Mouse (Mus musculus) forebrain, embryonic 12.5 days (tissue): ENCODE data around the gene Nfib. TPM values are rescaled to one million over a fixed set of nuclear protein-coding genes. Genes with fewer than 3 reads are reported as not detected.

Experiments
- ATAC-seq: fragments of 200-750 bp; cut with Nextera tagmentation; 2 replicates; pipeline ENCODE4 v1.8.0; 2017; ENCODE audit warnings: moderate TSS enrichment; ENCODE audit not compliant: low FRiP score
- H3K27ac ChIP-seq: fragments of 300-500 bp; sonication (generic); 2 replicates; pipeline ENCODE4 v1.5.1; 2016; ENCODE audit warnings: mild to moderate bottlenecking
- H3K27me3 ChIP-seq: fragments of 300-500 bp; sonication (generic); 2 replicates; pipeline ENCODE4 v1.6.1; 2016; ENCODE audit warnings: mild to moderate bottlenecking
- H3K36me3 ChIP-seq: fragments of 300-500 bp; sonication (generic); replicated peaks from 2 replicates; pipeline ENCODE4 v1.6.1; 2016; ENCODE audit warnings: mild to moderate bottlenecking
- H3K4me1 ChIP-seq: fragments of 300-500 bp; sonication (generic); 2 replicates; pipeline ENCODE4 v1.6.1; 2016
- H3K4me2 ChIP-seq: fragments of 300-500 bp; sonication (generic); 2 replicates; pipeline ENCODE4 v1.6.1; 2016; ENCODE audit warnings: mild to moderate bottlenecking, moderate library complexity
- H3K4me3 ChIP-seq: fragments of 300-500 bp; sonication (generic); replicated peaks from 2 replicates; pipeline ENCODE4 v1.5.1; 2016; ENCODE audit warnings: mild to moderate bottlenecking
- H3K9ac ChIP-seq: fragments of 300-500 bp; sonication (generic); 2 replicates; pipeline ENCODE4 v1.6.1; 2016; ENCODE audit warnings: mild to moderate bottlenecking
- H3K9me3 ChIP-seq: fragments of 300-500 bp; sonication (generic); 2 replicates; pipeline ENCODE4 v1.6.1; 2016
- WGBS: fragments of 180-500 bp; shearing (Covaris S2); methylation state at CpG from one replicate; pipeline ENCODE4 v1.1.7; 2016; 5-methylcytosine and 5-hydroxymethylcytosine counted together
- polyA plus RNA-seq: library from polyadenylated mRNA; unstranded; fragments of >200 nt; fragmentation: Nextera tagmentation; extraction: Ambion mirVana; gene quantifications from 2 replicates; pipeline ENCODE4 v1.2.1, GENCODE M21; 2016

Nfib gene
- polyA plus RNA-seq, 1 experiment from 2014 or later = 103 TPM

- Histone ChIP-seq H3K4me3 (no peak overlapping the region), H3K36me3 (no peaks in the 10 kb centered on the region), H3K9ac (peak overlapping the region; percentile 51), H3K4me2 (peak overlapping the region; percentile 31), H3K27me3 (peaks cover 28% of the 10 kb centered on the region), H3K4me1 (peaks cover 48% of the 10 kb centered on the region), H3K27ac (peak overlapping the region; percentile 97), H3K9me3 (no peaks in the 10 kb centered on the region)
- ATAC-seq = 0 out of 2 replicates have a peak, but pooled peaks have one; percentile 9
- 45% methylated on average over 5 of the region's 5 CpGs for WGBS
These were observed 173.6 kb downstream of the Nfib start for GRCm38 (mm10) chr4:82531977-82532376.

GRCm38 (mm10) chr4:82530875-82531353, 174.6 kb downstream of the Nfib start:
- Histone ChIP-seq H3K9ac (no peak overlapping the region), H3K4me1 (peaks cover 37% of the 10 kb centered on the region), H3K36me3 (no peaks in the 10 kb centered on the region), H3K27ac (peak overlapping the region; percentile 97), H3K27me3 (peaks cover 19% of the 10 kb centered on the region), H3K4me3 (no peak overlapping the region), H3K4me2 (no peak overlapping the region), H3K9me3 (no peaks in the 10 kb centered on the region)
- no peak for ATAC-seq
- 81% methylated on average over 3 of the region's 3 CpGs for WGBS

DNA sequence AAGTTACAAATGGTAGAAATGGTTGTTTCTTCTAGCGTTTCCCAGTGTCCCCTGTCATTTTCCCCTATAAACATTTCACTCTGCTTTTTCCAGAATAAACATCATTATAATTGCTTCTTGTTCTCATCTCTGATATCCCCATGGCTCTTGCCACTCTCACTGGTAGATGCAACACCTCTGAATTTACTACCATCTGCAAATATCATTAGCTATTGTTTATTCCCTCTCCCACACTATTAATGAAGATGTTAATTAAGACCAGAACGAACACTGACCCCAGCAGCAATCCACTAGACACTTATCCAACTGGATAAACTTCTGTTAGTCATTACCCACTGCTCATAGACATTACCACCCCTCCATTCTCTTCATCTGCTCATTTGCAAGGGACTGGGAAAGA, 176.6 kb downstream of the Nfib start:
- Histone ChIP-seq H3K4me3 (no peak overlapping the region), H3K27ac (no peak overlapping the region), H3K9me3 (no peaks in the 10 kb centered on the region)

DNA sequence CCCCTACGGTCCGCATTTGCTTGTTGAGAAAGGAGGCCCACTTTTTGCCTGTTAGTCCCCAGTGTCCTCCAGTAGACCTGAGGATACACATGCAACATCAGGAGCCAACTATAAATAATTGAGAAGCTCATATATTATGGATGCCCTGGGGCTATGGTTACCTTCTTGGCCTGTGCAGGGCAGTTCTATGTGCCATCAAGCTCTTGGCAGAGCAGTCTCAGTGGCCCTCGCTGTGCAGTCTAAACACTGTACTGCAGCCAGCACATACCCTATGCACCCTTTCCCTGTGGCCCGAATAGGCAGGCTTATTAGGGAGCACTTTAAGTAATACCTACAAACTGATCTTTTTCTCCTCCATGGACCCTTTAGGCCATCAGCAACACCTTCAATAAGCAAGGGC, 185.6 kb downstream of the Nfib start:
- WGBS = 93% methylated on average over 4 of the region's 4 CpGs
- no peak for ATAC-seq
- no peaks in the 10 kb centered on the region for H3K9me3 ChIP-seq
- no peaks in the 10 kb centered on the region for H3K27me3 ChIP-seq
- H3K27ac ChIP-seq = no peak overlapping the region
- H3K9ac ChIP-seq = no peak overlapping the region
- no peak overlapping the region for H3K4me3 ChIP-seq
- H3K4me2 ChIP-seq = no peak overlapping the region
- H3K4me1 ChIP-seq = no peaks in the 10 kb centered on the region; the same call in 1 of the 2 replicates
- H3K36me3 ChIP-seq = no peaks in the 10 kb centered on the region

More for the DNA sequence above, 176.6 kb downstream of the Nfib start:
- 58% methylated on average over 2 of the region's 2 CpGs for WGBS
- Histone ChIP-seq H3K4me1 (peaks cover 31% of the 10 kb centered on the region), H3K36me3 (no peaks in the 10 kb centered on the region), H3K27me3 (0 out of 2 replicates have a peak, but pooled peaks cover 2% of the 10 kb centered on the region), H3K4me2 (no peak overlapping the region), H3K9ac (no peak overlapping the region)
- no peak for ATAC-seq

- no peak overlapping the region for H3K27ac ChIP-seq
- no peak overlapping the region for H3K9ac ChIP-seq
- H3K4me2 ChIP-seq = no peak overlapping the region
- no peaks in the 10 kb centered on the region for H3K36me3 ChIP-seq
- H3K27me3 ChIP-seq = no peaks in the 10 kb centered on the region
- H3K9me3 ChIP-seq = no peaks in the 10 kb centered on the region
- 50% methylated on average over 1 of the region's 1 CpGs for WGBS
- H3K4me3 ChIP-seq = no peak overlapping the region
- ATAC-seq = no peak
- no peaks in the 10 kb centered on the region; the same call in 1 of the 2 replicates for H3K4me1 ChIP-seq
These were observed 187.4 kb downstream of the Nfib start for GRCm38 (mm10) chr4:82518132-82518531.

- Histone ChIP-seq H3K27me3 (no peaks in the 10 kb centered on the region), H3K9me3 (no peaks in the 10 kb centered on the region), H3K36me3 (no peaks in the 10 kb centered on the region), H3K4me2 (no peak overlapping the region), H3K9ac (no peak overlapping the region), H3K4me3 (no peak overlapping the region), H3K27ac (no peak overlapping the region), H3K4me1 (peaks cover 4% of the 10 kb centered on the region)
- no peak for ATAC-seq
- WGBS = 83% methylated on average over 7 of the region's 7 CpGs
These were observed 188.2 kb downstream of the Nfib start for GRCm38 (mm10) chr4:82517311-82517710.

- no peak overlapping the region for H3K27ac ChIP-seq
- H3K36me3 ChIP-seq = no peaks in the 10 kb centered on the region
- H3K4me1 ChIP-seq = peaks cover 14% of the 10 kb centered on the region
- no peaks in the 10 kb centered on the region for H3K27me3 ChIP-seq
- H3K9me3 ChIP-seq = no peaks in the 10 kb centered on the region
- WGBS = 84% methylated on average over 6 of the region's 6 CpGs
- no peak overlapping the region for H3K4me3 ChIP-seq
- no peak overlapping the region for H3K9ac ChIP-seq
- no peak for ATAC-seq
- H3K4me2 ChIP-seq = no peak overlapping the region
These were observed 189.2 kb downstream of the Nfib start for GRCm38 (mm10) chr4:82516211-82516795.

DNA sequence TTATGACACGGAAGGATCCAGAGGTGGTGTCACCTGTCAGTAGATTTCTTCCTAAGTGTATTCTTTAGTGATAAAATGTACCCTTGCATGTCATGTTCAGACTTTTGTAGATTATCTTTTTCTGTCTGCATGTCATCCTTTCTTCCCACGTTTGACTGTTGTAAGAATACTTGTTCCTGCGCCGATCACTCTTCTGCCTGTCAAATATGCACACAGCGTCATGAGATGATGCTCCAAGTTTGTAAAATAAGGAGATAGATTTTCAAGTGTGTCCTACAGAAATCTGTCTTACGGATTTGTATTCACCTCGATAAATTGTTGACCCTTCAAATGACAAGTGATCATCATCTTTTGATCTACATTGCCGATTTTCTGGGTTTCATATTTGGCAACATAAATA, 190.6 kb downstream of the Nfib start:
- Histone ChIP-seq H3K4me2 (no peak overlapping the region), H3K4me1 (peaks cover 24% of the 10 kb centered on the region), H3K9me3 (no peaks in the 10 kb centered on the region), H3K4me3 (no peak overlapping the region), H3K36me3 (no peaks in the 10 kb centered on the region), H3K9ac (no peak overlapping the region), H3K27ac (no peak overlapping the region), H3K27me3 (no peaks in the 10 kb centered on the region)
- WGBS = 87% methylated on average over 8 of the region's 8 CpGs
- no peak for ATAC-seq

GRCm38 (mm10) chr4:82514373-82514772, 191.2 kb downstream of the Nfib start:
- no peak for ATAC-seq
- H3K9ac ChIP-seq = no peak overlapping the region; the same call in 1 of the 2 replicates
- no peaks in the 10 kb centered on the region for H3K9me3 ChIP-seq
- 92% methylated on average over 1 of the region's 1 CpGs for WGBS
- H3K27ac ChIP-seq = no peak overlapping the region
- H3K4me1 ChIP-seq = peaks cover 30% of the 10 kb centered on the region
- H3K27me3 ChIP-seq = no peaks in the 10 kb centered on the region
- no peaks in the 10 kb centered on the region for H3K36me3 ChIP-seq
- peak overlapping the region; percentile 13 for H3K4me2 ChIP-seq
- no peak overlapping the region for H3K4me3 ChIP-seq

DNA sequence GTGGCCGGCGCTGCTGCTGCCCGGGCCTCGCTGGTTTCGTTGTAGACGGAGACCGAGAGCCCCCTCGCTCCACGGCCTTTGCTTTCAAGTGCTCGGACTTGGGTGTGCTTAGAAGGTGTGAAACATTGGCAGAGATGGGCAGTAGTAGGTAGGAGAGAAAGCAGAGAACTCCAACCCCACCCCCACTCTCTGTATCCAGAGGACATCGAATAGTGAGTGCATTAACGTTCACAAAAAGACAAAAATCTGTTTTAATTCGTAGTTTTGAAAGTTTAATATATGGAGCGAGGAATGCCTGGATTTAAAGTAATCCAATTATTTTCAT, 192.2 kb downstream of the Nfib start:
- Histone ChIP-seq H3K9me3 (no peaks in the 10 kb centered on the region), H3K36me3 (no peaks in the 10 kb centered on the region), H3K4me3 (peak overlapping the region; percentile 95), H3K27me3 (no peaks in the 10 kb centered on the region), H3K4me2 (peak overlapping the region; percentile 95), H3K9ac (peak overlapping the region; percentile 71), H3K4me1 (peaks cover 38% of the 10 kb centered on the region), H3K27ac (peak overlapping the region; percentile 95)
- ATAC-seq = no peak
- WGBS = 1% methylated on average over 14 of the region's 14 CpGs

- Histone ChIP-seq H3K4me1 (peaks cover 43% of the 10 kb centered on the region), H3K27ac (peak overlapping the region; percentile 95), H3K4me3 (peak overlapping the region; percentile 95), H3K9me3 (no peaks in the 10 kb centered on the region), H3K4me2 (peak overlapping the region; percentile 95), H3K9ac (peak overlapping the region; percentile 71), H3K27me3 (no peaks in the 10 kb centered on the region), H3K36me3 (no peaks in the 10 kb centered on the region)
- ATAC-seq = peak; percentile 96
- WGBS = under 1% methylated on average over 42 of the region's 63 CpGs
These were observed 192.7 kb downstream of the Nfib start for GRCm38 (mm10) chr4:82512743-82513425.

- peak overlapping the region; percentile 95 for H3K27ac ChIP-seq
- H3K36me3 ChIP-seq = no peaks in the 10 kb centered on the region
- 1% methylated on average over 13 of the region's 13 CpGs for WGBS
- H3K4me2 ChIP-seq = peak overlapping the region; percentile 95
- no peaks in the 10 kb centered on the region for H3K9me3 ChIP-seq
- peaks cover 49% of the 10 kb centered on the region for H3K4me1 ChIP-seq
- H3K27me3 ChIP-seq = no peaks in the 10 kb centered on the region
- peak overlapping the region; percentile 95 for H3K4me3 ChIP-seq
- H3K9ac ChIP-seq = peak overlapping the region; percentile 71
- ATAC-seq = no peak
These were observed 193.2 kb downstream of the Nfib start for GRCm38 (mm10) chr4:82512335-82512734.

DNA sequence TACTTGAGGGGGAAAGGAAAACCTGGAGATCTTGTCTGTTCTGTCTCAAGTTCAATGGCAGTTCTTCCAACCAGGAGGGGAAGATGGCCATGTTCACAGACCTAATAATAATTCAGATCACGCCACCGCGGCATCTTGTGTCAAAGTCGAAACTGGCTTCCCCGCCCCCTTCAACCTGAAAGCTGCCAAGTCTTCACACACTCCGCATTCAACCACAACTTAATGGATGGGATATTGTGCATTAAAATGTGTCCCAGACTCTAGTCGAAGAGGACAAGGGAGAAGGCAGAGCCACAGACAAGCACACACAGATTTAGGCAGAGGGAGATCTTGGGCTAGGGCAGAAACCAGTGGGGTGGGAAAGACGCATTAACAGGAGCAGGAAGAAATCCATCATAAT, 194.0 kb downstream of the Nfib start:
- Histone ChIP-seq H3K9me3 (no peaks in the 10 kb centered on the region), H3K4me1 (peaks cover 52% of the 10 kb centered on the region), H3K9ac (peak overlapping the region; percentile 71), H3K27ac (peak overlapping the region; percentile 95), H3K36me3 (no peaks in the 10 kb centered on the region), H3K4me3 (peak overlapping the region; percentile 95), H3K4me2 (peak overlapping the region; percentile 95), H3K27me3 (no peaks in the 10 kb centered on the region)
- peak; percentile 15 for ATAC-seq
- WGBS = under 1% methylated on average over 8 of the region's 8 CpGs
